Mouse (Mus musculus) bone marrow, adult 2 months (tissue): ENCODE data around the gene Pea15a.
A peak's percentile ranks its signal among the peaks of the same experiment; 100 is the strongest.

Experiments used
- CTCF ChIP-seq: fragments of 200-500 bp; IDR thresholded peaks from 2 replicates; pipeline ENCODE4 v1.5.1; 2011; ENCODE audit warnings: low read length, control low read depth; ENCODE audit not compliant: control insufficient read depth, insufficient read depth
- POLR2A ChIP-seq: fragments of 200-500 bp; IDR thresholded peaks from 2 replicates; pipeline ENCODE4 v1.6.1; 2011; ENCODE audit warnings: low read depth, mild to moderate bottlenecking, control low read depth, low read length, borderline replicate concordance; ENCODE audit not compliant: control insufficient read depth

- TF ChIP-seq CTCF (no peak), POLR2A (0 out of 2 replicates have a peak, but pooled peaks have one; percentile 22)
Measured at GRCm38 (mm10) chr1:172206141-172206917, at the start of gene Pea15a.
